Mouse (Mus musculus): ENCODE measurements around the gene Tmeff1. TPM values are rescaled to one million over a fixed set of nuclear protein-coding genes. Genes with fewer than 3 reads are reported as not detected.

Tmeff1 gene
- polyA plus RNA-seq (2015; fragmentation: Illumina TruSeq; extraction: RNeasy Lipid Tissue Mini Kit (QIAGEN cat#74804); ENCODE audit: low read depth, low replicate concordance): 109 TPM

GRCm38 (mm10) chr4:48584421-48585240 lies at the start of gene Tmeff1:
Gene Tmeff1 (plus strand): TSS chr4:48585174.

DNA sequence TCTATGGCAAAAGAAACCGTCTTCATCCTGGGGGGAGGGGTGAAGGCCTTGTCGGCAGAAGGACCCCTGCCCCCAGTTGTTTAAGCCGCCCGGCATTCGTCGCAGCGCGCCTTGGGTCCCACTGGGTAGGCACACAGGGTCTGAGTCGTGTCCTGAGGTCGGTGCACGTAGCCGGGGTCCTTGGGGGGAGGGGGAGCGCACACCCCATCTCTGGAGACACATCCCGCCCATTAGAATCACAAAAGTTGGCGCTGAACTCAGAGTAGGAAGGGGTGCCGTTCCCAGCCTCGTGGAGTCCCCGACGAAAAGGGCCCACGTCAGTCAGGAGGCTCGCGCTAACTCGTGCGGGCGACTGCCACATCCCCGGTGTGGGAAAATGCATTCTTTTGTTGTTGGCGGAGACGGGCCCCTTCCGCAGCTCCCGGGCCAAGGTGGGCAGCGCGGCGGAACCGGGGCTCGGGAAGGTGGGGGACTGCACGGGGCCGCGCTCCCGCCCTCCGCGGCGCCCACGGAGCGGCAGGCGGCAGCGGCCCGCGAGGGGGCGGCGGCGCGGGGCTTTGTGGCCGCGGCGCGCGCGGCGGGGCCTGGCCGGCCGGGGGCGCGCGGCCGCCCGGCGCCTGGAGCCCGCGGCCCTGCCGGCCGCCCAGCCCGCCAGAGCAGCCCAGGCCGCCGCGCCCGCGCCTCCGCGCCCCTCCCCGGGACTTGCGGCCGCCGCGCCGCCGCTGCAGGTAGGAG lies 45.0 kb upstream of the Tmeff1 start, which contains the start of gene Msantd3:
TSS of gene Msantd3 (plus strand) at position 95 of the 735 bp plus-strand sequence.

DNA sequence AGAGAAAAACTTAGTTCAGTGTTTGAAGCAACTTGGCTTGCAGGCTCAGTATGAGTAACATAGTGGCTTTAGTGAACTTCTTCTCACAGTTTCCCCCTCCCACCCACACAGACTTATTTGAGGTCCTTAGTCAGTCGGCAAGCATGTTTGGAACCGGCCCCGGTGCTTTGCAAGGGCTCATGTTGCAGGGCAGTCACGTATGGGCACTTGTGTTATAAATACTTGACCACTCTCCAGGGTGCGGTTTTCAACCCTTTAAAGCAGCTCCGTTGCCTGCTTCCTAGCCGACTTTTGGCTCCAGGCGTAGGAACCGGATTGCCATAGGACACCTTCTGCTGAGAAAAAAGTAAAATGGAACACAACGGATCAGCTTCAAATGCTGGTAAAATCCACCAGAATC lies 78.3 kb downstream of the Tmeff1 start, which contains the start of gene Cavin4:
TSS of gene Cavin4 (plus strand) at position 244 of the 400 bp plus-strand sequence.

Other genes starting within 250 kb of the Tmeff1 start
- 18.4 TPM for gene Tex10, start 111.7 kb upstream of the Tmeff1 start, polyA plus RNA-seq (2015; fragmentation: Illumina TruSeq; extraction: RNeasy Lipid Tissue Mini Kit (QIAGEN cat#74804); ENCODE audit: low read depth, low replicate concordance)
- 15.8 TPM for gene Msantd3, start 45.2 kb upstream of the Tmeff1 start, polyA plus RNA-seq (2015; fragmentation: Illumina TruSeq; extraction: RNeasy Lipid Tissue Mini Kit (QIAGEN cat#74804); ENCODE audit: low read depth, low replicate concordance)
- 0.86 TPM for gene Cavin4, start 78.3 kb downstream of the Tmeff1 start, polyA plus RNA-seq (2015; fragmentation: Illumina TruSeq; extraction: RNeasy Lipid Tissue Mini Kit (QIAGEN cat#74804); ENCODE audit: low read depth, low replicate concordance)

Data from brain, adult 10 weeks (tissue).